Mouse (Mus musculus) adrenal gland, adult 8-10 months (tissue): Measurements from ENCODE around the gene Gm6502. TPM values are rescaled to one million over a fixed set of nuclear protein-coding genes. Genes with fewer than 3 reads are reported as not detected.
"Not testable (repeated sequence)": the region's sequence is repeated elsewhere in the genome, so short reads cannot be mapped to it uniquely, and the experiment has no call there.

ENCODE experiments used
- DNase-seq: peaks from one replicate; pipeline ENCODE4 v3.0.0; 2022
- total RNA-seq, 4 experiments: library from RNA; stranded (reverse); gene quantifications; 2 replicates each; pipeline ENCODE4 v1.2.4; 2022

Gene Gm6502
- not detected for total RNA-seq

DNA sequence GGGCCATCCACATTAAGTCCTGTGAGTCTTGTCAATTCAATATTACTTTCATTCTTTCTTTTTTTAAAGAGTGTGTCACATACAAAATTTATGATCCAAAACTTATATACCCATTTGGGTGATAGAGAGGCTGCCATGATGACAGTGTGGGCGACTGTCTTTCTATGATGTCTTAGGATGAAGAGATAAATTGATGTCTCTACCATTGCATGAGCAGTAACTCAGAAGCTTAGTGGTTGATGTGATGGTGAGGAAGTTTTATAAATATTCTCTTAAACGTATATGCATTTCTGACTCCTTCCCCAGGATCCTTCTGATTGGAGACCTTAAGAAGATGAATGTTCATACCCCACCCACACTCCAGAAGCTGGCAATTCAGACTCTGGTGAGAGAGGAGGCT, at the start of gene Gm6502:
Gene Gm6502 (plus strand): TSS at position 301 of the 400 bp plus-strand sequence.
- DNase-seq, result not testable (repeated sequence)

DNA sequence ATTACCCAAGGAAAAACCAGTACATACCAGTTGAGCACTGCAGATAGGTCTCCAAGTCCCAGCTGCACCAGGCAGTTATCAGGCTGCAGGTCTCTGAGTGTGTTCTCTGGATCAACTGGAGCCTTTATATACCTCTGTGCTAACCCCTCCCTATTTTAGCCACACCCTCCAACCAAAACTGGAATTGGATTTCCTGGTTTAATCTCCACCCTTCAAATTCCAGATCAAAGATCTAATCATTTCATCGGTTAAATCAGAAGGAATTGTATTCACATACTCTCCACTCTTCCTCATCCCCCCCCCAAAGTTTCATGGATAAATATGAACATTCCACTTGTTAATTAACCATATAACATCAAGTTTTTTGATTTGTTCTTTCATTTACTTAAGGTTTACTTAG, 7.5 kb upstream of the Gm6502 start, which contains the start of gene A430089I19Rik:
Gene A430089I19Rik (minus strand): TSS at position 101 of the 400 bp plus-strand sequence.
- not testable (repeated sequence) for DNase-seq

DNA sequence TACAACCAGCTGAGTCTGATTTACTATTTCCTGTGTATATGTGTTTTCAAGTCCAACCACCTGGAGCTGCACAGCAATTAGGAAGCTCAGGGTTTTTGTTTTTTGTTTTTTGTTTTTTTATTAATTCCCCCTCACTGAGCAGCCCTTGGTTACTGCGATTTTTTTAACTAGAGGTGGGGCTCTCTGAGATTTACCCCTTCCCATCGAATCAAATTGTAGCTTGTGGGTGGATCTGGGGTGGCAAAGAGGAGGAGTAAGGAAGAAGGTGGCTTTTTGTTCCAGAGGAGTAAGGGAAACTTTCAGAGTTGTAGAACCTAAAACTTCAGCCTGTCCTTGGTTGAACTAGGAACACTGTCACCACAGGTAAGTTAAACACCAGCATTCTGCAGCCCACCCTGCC, 25.2 kb downstream of the Gm6502 start, which contains the start of gene AA792892:
Gene AA792892 (plus strand): TSS at position 301 of the 400 bp plus-strand sequence.
- not testable (repeated sequence) for DNase-seq

Other genes starting within 250 kb of the Gm6502 start
- gene BC061212, start 243.9 kb upstream of the Gm6502 start, total RNA-seq, result not detected
- not detected for gene Gm6351, start 238.1 kb upstream of the Gm6502 start, total RNA-seq
- not detected for gene Gm3106, start 96.4 kb upstream of the Gm6502 start, total RNA-seq
- gene A430089I19Rik, start 7.6 kb upstream of the Gm6502 start, total RNA-seq, result not detected
- under 1 TPM in 1 of 4 experiments, not detected in 3; 0.12 TPM for gene AA792892, start 25.3 kb downstream of the Gm6502 start, total RNA-seq
- not detected for gene Gm7682, start 131.3 kb downstream of the Gm6502 start, total RNA-seq
- gene Gm3139, start 211.9 kb downstream of the Gm6502 start, total RNA-seq, result not detected